Mouse (Mus musculus) MEL (cell line): ENCODE data around the gene Tmem176b. TPM values are rescaled to one million over a fixed set of nuclear protein-coding genes. Genes with fewer than 3 reads are reported as not detected.

Experiments used
- DNase-seq: peaks from one replicate; pipeline ENCODE4 v3.0.0; 2011; ENCODE audit warnings: low read depth, low spot score
- H3K27ac ChIP-seq: 2 replicates; pipeline ENCODE4 v1.5.1; 2012; ENCODE audit warnings: low read depth, mild to moderate bottlenecking, control low read depth, low read length, moderate library complexity; ENCODE audit not compliant: control insufficient read depth
- H3K27me3 ChIP-seq, 2 experiments: fragments of 150-350 bp in 1 of 2; sonication (generic) in 1 of 2; 2 replicates each; pipeline ENCODE4 v1.6.1; 2012; ENCODE audit warnings: low read length in 2 of 2, mild to moderate bottlenecking in 2 of 2, improper control_type of control experiment in 1 of 2, moderate library complexity in 1 of 2; ENCODE audit not compliant: insufficient read depth in 2 of 2, control insufficient read depth in 1 of 2
- H3K36me3 ChIP-seq, 2 experiments: 2 replicates each; pipeline ENCODE4 v1.6.1; 2012 to 2014; ENCODE audit warnings: low read length in 2 of 2, improper control_type of control experiment in 1 of 2, inconsistent platforms in 1 of 2, mild to moderate bottlenecking in 1 of 2; ENCODE audit not compliant: insufficient read depth in 2 of 2, control insufficient read depth in 1 of 2
- H3K4me1 ChIP-seq, 2 experiments: fragments of 150-350 bp in 1 of 2; sonication (generic) in 1 of 2; 2 replicates each; pipeline ENCODE4 v1.6.1; 2012; ENCODE audit warnings: low read length in 2 of 2, improper control_type of control experiment in 1 of 2, mild to moderate bottlenecking in 1 of 2; ENCODE audit not compliant: insufficient read depth in 2 of 2, control insufficient read depth in 1 of 2
- H3K4me3 ChIP-seq, 2 experiments: fragments of 150-350 bp in 1 of 2; sonication (generic) in 1 of 2; 2 replicates each; pipeline ENCODE4 v1.5.1; 2012; ENCODE audit warnings: low read depth in 2 of 2, low read length in 2 of 2, mild to moderate bottlenecking in 2 of 2, moderate library complexity in 2 of 2, control low read depth in 1 of 2, improper control_type of control experiment in 1 of 2; ENCODE audit not compliant: control insufficient read depth in 1 of 2, insufficient read depth in 1 of 2
- H3K79me2 ChIP-seq: 2 replicates; pipeline ENCODE4 v1.6.1; 2012; ENCODE audit warnings: mild to moderate bottlenecking, low read length, moderate library complexity; ENCODE audit not compliant: control insufficient read depth, poor library complexity, insufficient read depth
- H3K9ac ChIP-seq: 2 replicates; pipeline ENCODE4 v1.6.1; 2012; ENCODE audit warnings: low read depth, mild to moderate bottlenecking, control low read depth, low read length, moderate library complexity; ENCODE audit not compliant: control insufficient read depth, poor library complexity, severe bottlenecking
- H3K9me3 ChIP-seq: fragments of 150-350 bp; sonication (generic); replicated peaks from 2 replicates; pipeline ENCODE4 v1.6.1; 2012; ENCODE audit warnings: mild to moderate bottlenecking, low read length, improper control_type of control experiment, moderate library complexity; ENCODE audit not compliant: insufficient read depth
- BHLHE40 ChIP-seq: IDR thresholded peaks from 2 replicates; pipeline ENCODE4 v1.6.1; 2012; ENCODE audit warnings: low read depth, mild to moderate bottlenecking, inconsistent platforms, low read length, improper control_type of control experiment, borderline replicate concordance
- CHD1 ChIP-seq: IDR thresholded peaks from 2 replicates; pipeline ENCODE4 v1.6.1; 2012; ENCODE audit warnings: low read depth, mild to moderate bottlenecking, inconsistent platforms, low read length, improper control_type of control experiment
- CHD2 ChIP-seq: IDR thresholded peaks from 2 replicates; pipeline ENCODE4 v1.6.1; 2011; ENCODE audit warnings: low read length, improper control_type of control experiment
- CTCF ChIP-seq, 3 experiments: IDR thresholded peaks in 2 of 3; conservative IDR thresholded peaks in 1 of 3; 2 replicates each; pipeline ENCODE4 v1.5.1; 2011 to 2012; ENCODE audit warnings: low read length in 3 of 3, low read depth in 2 of 3, mild to moderate bottlenecking in 2 of 3, improper control_type of control experiment in 1 of 3, inconsistent platforms in 1 of 3, mixed read lengths in 1 of 3, moderate library complexity in 1 of 3; ENCODE audit not compliant: control insufficient read depth in 1 of 3, insufficient read depth in 1 of 3, poor library complexity in 1 of 3, severe bottlenecking in 1 of 3
- E2F4 ChIP-seq: IDR thresholded peaks from 2 replicates; pipeline ENCODE4 v1.6.1; 2011; ENCODE audit warnings: low read depth, low read length, improper control_type of control experiment, borderline replicate concordance
- ETS1 ChIP-seq: IDR thresholded peaks from 2 replicates; pipeline ENCODE4 v1.6.1; 2012; ENCODE audit warnings: low read depth, mild to moderate bottlenecking, inconsistent platforms, low read length, improper control_type of control experiment, moderate library complexity
- GABPA ChIP-seq: IDR thresholded peaks from 2 replicates; pipeline ENCODE4 v1.6.1; 2012; ENCODE audit warnings: low read depth, mild to moderate bottlenecking, inconsistent platforms, low read length, improper control_type of control experiment, moderate library complexity
- GATA1 ChIP-seq: IDR thresholded peaks from 2 replicates; pipeline ENCODE4 v1.6.1; 2011; ENCODE audit warnings: low read depth, low read length, improper control_type of control experiment
- HCFC1 ChIP-seq: IDR thresholded peaks from 2 replicates; pipeline ENCODE4 v1.6.1; 2012; ENCODE audit warnings: low read depth, mild to moderate bottlenecking, inconsistent platforms, low read length, improper control_type of control experiment, moderate library complexity
- JUND ChIP-seq: IDR thresholded peaks from 2 replicates; pipeline ENCODE4 v1.6.1; 2011; ENCODE audit warnings: low read depth, mild to moderate bottlenecking, improper control_type of control experiment, low read length
- KAT2A ChIP-seq: conservative IDR thresholded peaks from 2 replicates; pipeline ENCODE4 v1.6.1; 2012; ENCODE audit warnings: low read depth, low read length, improper control_type of control experiment, inconsistent platforms
- MAFK ChIP-seq: IDR thresholded peaks from 2 replicates; pipeline ENCODE4 v1.6.1; 2011; ENCODE audit warnings: low read depth, mild to moderate bottlenecking, low read length, improper control_type of control experiment, borderline replicate concordance
- MAX ChIP-seq: IDR thresholded peaks from 2 replicates; pipeline ENCODE4 v1.6.1; 2011; ENCODE audit warnings: low read length, improper control_type of control experiment
- MAZ ChIP-seq: IDR thresholded peaks from 2 replicates; pipeline ENCODE4 v1.6.1; 2012; ENCODE audit warnings: low read depth, mild to moderate bottlenecking, inconsistent platforms, low read length, improper control_type of control experiment
- MEF2A ChIP-seq: IDR thresholded peaks from 2 replicates; pipeline ENCODE4 v1.6.1; 2014; ENCODE audit warnings: low read depth, mild to moderate bottlenecking, inconsistent platforms, low read length, improper control_type of control experiment; ENCODE audit not compliant: poor library complexity, insufficient replicate concordance, severe bottlenecking; ENCODE audit errors: extremely low read depth
- MXI1 ChIP-seq: IDR thresholded peaks from 2 replicates; pipeline ENCODE4 v1.6.1; 2011; ENCODE audit warnings: mild to moderate bottlenecking, low read depth, low read length, improper control_type of control experiment
- MYB ChIP-seq: IDR thresholded peaks from 2 replicates; pipeline ENCODE4 v1.6.1; 2011; ENCODE audit warnings: mild to moderate bottlenecking, low read depth, low read length, improper control_type of control experiment
- MYC ChIP-seq: IDR thresholded peaks from 2 replicates; pipeline ENCODE4 v1.6.1; 2011; ENCODE audit warnings: low read depth, mild to moderate bottlenecking, low read length, improper control_type of control experiment, moderate library complexity
- NELFE ChIP-seq: IDR thresholded peaks from 2 replicates; pipeline ENCODE4 v1.6.1; 2011; ENCODE audit warnings: low read depth, low read length, improper control_type of control experiment
- POLR2AphosphoS2 ChIP-seq: IDR thresholded peaks from 2 replicates; pipeline ENCODE4 v1.6.1; 2011; ENCODE audit warnings: low read length, improper control_type of control experiment
- POLR2AphosphoS5 ChIP-seq: IDR thresholded peaks from 2 replicates; pipeline ENCODE4 v1.6.1; 2012; ENCODE audit warnings: low read depth, borderline replicate concordance, mild to moderate bottlenecking, inconsistent platforms, low read length, moderate library complexity, mixed read lengths
- RAD21 ChIP-seq: IDR thresholded peaks from 2 replicates; pipeline ENCODE4 v1.6.1; 2011; ENCODE audit warnings: mild to moderate bottlenecking, low read depth, low read length, improper control_type of control experiment
- SIN3A ChIP-seq: IDR thresholded peaks from 2 replicates; pipeline ENCODE4 v1.6.1; 2012; ENCODE audit warnings: low read length, improper control_type of control experiment, inconsistent platforms
- SMC3 ChIP-seq: IDR thresholded peaks from 2 replicates; pipeline ENCODE4 v1.6.1; 2011; ENCODE audit warnings: low read depth, low read length, improper control_type of control experiment
- TBP ChIP-seq: IDR thresholded peaks from 2 replicates; pipeline ENCODE4 v1.8.0; 2011; ENCODE audit warnings: low read depth, low read length, improper control_type of control experiment
- TCF12 ChIP-seq: IDR thresholded peaks from 2 replicates; pipeline ENCODE4 v1.6.1; 2014; ENCODE audit warnings: low read depth, mild to moderate bottlenecking, inconsistent platforms, low read length, improper control_type of control experiment, moderate library complexity
- USF1 ChIP-seq: IDR thresholded peaks from 2 replicates; pipeline ENCODE4 v1.6.1; 2014; ENCODE audit warnings: low read depth, mild to moderate bottlenecking, inconsistent platforms, low read length, improper control_type of control experiment, moderate library complexity
- ZC3H11A ChIP-seq: IDR thresholded peaks from 2 replicates; pipeline ENCODE4 v1.6.1; 2012; ENCODE audit warnings: low read depth, mild to moderate bottlenecking, inconsistent platforms, low read length, improper control_type of control experiment
- ZMIZ1 ChIP-seq: IDR thresholded peaks from 2 replicates; pipeline ENCODE4 v1.6.1; 2012; ENCODE audit warnings: low read depth, mild to moderate bottlenecking, inconsistent platforms, low read length, improper control_type of control experiment, moderate library complexity
- ZNF384 ChIP-seq: IDR thresholded peaks from 2 replicates; pipeline ENCODE4 v1.6.1; 2012; ENCODE audit warnings: low read depth, mild to moderate bottlenecking, inconsistent platforms, low read length, improper control_type of control experiment
- polyA plus RNA-seq, 2 experiments: library from polyadenylated mRNA; stranded (reverse) in 1 of 2; unstranded in 1 of 2; fragments of >175 nt in 1 of 2; fragments of >200 nt in 1 of 2; gene quantifications; 2 replicates each; pipeline versions ENCODE4 v1.2.1 to v1.2.4; 2012; ENCODE audit warnings: low replicate concordance in 2 of 2, low read depth in 1 of 2; ENCODE audit not compliant: insufficient read length in 2 of 2, insufficient read depth in 1 of 2, missing spikeins in 1 of 2
- total RNA-seq: library from RNA; depleted of rRNA; stranded (reverse); fragments of 300-350 nt; gene quantifications from 2 replicates; pipeline ENCODE4 v1.2.3, GENCODE M21; 2012

The Tmem176b gene
- total and polyA plus RNA-seq, 3 experiments: 23.0 to 77.0 TPM; not detected in 1

DNA sequence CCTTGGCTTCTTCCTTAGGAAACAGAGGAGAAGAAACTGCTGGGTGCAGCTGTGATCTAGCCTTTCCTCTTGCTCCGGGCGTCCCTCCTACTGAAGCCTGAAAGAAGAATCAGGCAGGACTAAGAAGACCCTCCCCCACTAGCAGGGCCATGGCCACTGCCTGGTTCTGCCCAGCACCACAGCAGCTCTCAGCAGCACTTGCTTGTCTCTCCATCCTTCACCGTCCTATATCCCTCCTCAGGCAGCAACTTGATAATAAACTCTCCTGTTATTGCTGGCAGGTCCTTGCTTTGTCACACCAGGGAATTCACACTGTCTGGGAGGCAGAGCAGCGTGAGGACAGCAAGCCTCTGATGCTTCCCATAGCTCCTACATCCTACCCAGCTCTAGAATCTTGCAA lies 3.8 kb upstream of the Tmem176b start:
- TF ChIP-seq BHLHE40 (no peak), MYC (no peak), MAX (no peak), MEF2A (no peak), USF1 (no peak), ETS1 (no peak)
- peaks cover 0 to 11% of the 10 kb centered on the region in 2 experiments; a peak in 2 of 4 replicates for H3K4me1 ChIP-seq
- H3K36me3 ChIP-seq: no peaks in the 10 kb centered on the region; a peak in 1 of 4 replicates
- no peak overlapping the region for H3K27ac ChIP-seq
- H3K79me2 ChIP-seq: no peaks in the 10 kb centered on the region
- no peaks in the 10 kb centered on the region for H3K27me3 ChIP-seq
- no peaks in the 10 kb centered on the region for H3K9me3 ChIP-seq
- H3K4me3 ChIP-seq: no peak overlapping the region
- no peak overlapping the region for H3K9ac ChIP-seq
- DNase-seq: no peak

DNA sequence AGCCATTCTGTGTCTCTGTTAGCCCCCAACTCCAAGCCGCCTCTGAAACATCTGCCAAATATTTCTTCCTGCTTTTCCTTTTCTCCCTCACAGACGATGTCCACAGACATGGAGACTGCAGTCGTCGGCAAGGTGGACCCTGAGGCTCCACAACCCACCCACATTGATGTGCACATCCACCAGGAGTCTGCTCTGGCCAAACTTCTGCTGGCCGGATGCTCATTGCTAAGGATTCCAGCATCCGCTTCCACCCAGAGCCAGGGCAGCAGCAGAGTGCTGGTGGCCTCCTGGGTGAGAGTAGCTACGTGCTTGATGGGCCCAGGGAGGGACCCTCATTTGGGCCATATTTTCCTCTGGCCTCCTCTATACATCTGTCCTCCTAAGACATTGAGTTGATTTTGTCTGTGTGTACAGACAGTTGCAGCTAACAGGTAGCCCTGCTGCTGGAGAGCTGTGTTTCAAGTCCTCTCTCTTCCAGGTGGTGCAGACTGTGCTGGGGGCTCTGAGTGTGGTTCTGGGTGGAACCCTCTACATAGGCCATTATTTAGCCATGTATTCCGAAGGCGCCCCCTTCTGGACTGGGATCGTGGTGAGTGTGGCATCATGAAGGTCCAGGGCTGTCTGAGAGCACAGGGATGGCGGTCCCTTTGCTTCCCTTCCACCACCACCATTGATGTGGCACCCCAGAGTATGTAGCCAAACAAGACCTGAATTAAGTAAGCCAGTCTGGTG lies 981 bp upstream of the Tmem176b start:
- no peak for TF ChIP-seq GATA1
- no peak for TF ChIP-seq TBP
- TF ChIP-seq ZNF384: no peak
- peak; percentile 11 to 56 (median 56); a peak in 4 of 6 replicates for TF ChIP-seq CTCF (IDR thresholded peaks at IDR 0.05 in 2 of 3, conservative IDR thresholded peaks at IDR 0.05 in 1 of 3; ENCODE audit: control insufficient read depth in 1 of 3, insufficient read depth in 1 of 3, low read depth in 2 of 3, low read length in 3 of 3, poor library complexity in 1 of 3, severe bottlenecking in 1 of 3)
- TF ChIP-seq ETS1: no peak
- TF ChIP-seq MXI1: no peak
- TF ChIP-seq CHD2: no peak
- no peak for TF ChIP-seq MYB
- TF ChIP-seq KAT2A: no peak
- TF ChIP-seq JUND: no peak
- no peak for TF ChIP-seq ZMIZ1
- TF ChIP-seq POLR2AphosphoS5: no peak
- peak; percentile 54 for TF ChIP-seq SMC3
- TF ChIP-seq NELFE: no peak
- no peak for TF ChIP-seq MAZ
- TF ChIP-seq HCFC1: no peak
- TF ChIP-seq GABPA: no peak
- TF ChIP-seq SIN3A: no peak
- TF ChIP-seq CHD1: no peak
- TF ChIP-seq MAFK: no peak
- TF ChIP-seq RAD21: peak; percentile 38
- TF ChIP-seq POLR2AphosphoS2: no peak
- no peak for TF ChIP-seq TCF12
- TF ChIP-seq ZC3H11A: peak; percentile 56
- no peak for TF ChIP-seq MEF2A
- TF ChIP-seq USF1: no peak
- no peak for TF ChIP-seq E2F4
- Histone ChIP-seq H3K4me1 (peaks cover 9 to 23% of the 10 kb centered on the region in 2 experiments), H3K4me3 (no peak overlapping the region), H3K79me2 (peaks cover 1% of the 10 kb centered on the region; the same call in 1 of the 2 replicates), H3K27ac (no peak overlapping the region), H3K36me3 (peaks cover 0 to 14% of the 10 kb centered on the region in 2 experiments; a peak in 2 of 4 replicates), H3K9me3 (no peaks in the 10 kb centered on the region), H3K9ac (no peak overlapping the region), H3K27me3 (no peaks in the 10 kb centered on the region)
- DNase-seq: peak; percentile 30
